Mouse (Mus musculus): ENCODE data around the gene Dhrs7b. TPM values are rescaled to one million over a fixed set of nuclear protein-coding genes. Genes with fewer than 3 reads are reported as not detected.
A peak's percentile ranks its signal among the peaks of the same experiment; 100 is the strongest.
"Not testable (repeated sequence)": the region's sequence is repeated elsewhere in the genome, so short reads cannot be mapped to it uniquely, and the experiment has no call there.

The Dhrs7b gene
- polyA plus RNA-seq, 1 experiment = not detected

- 74% methylated on average over 14 of the region's 14 CpGs for WGBS
- no peak for TF ChIP-seq CTCF (IDR thresholded peaks at IDR 0.05; ENCODE audit: insufficient read depth, low read depth, low read length)
- Histone ChIP-seq H3K4me3 (ENCODE audit: insufficient read depth, low read depth, low read length) (no peak overlapping the region), H3K4me1 (ENCODE audit: control insufficient read depth, insufficient read depth, low read length) (peaks cover 5% of the 10 kb centered on the region; the same call in 1 of the 2 replicates), H3K27ac (ENCODE audit: insufficient read depth, low read depth, low read length) (no peak overlapping the region)
These were observed 34.5 kb downstream of the Dhrs7b start for GRCm38 (mm10) chr11:60864916-60865315.

- Histone ChIP-seq H3K27ac (ENCODE audit: insufficient read depth, low read depth, low read length) (no peak overlapping the region), H3K4me3 (ENCODE audit: insufficient read depth, low read depth, low read length) (no peak overlapping the region), H3K4me1 (ENCODE audit: control insufficient read depth, insufficient read depth, low read length) (peaks cover 5% of the 10 kb centered on the region; the same call in 1 of the 2 replicates)
- WGBS = 42% methylated on average over 2 of the region's 2 CpGs
- no peak for TF ChIP-seq CTCF (IDR thresholded peaks at IDR 0.05; ENCODE audit: insufficient read depth, low read depth, low read length)
These were observed 35.6 kb downstream of the Dhrs7b start for GRCm38 (mm10) chr11:60866021-60866420.

- H3K27ac ChIP-seq (ENCODE audit: insufficient read depth, low read depth, low read length) = no peak overlapping the region
- peaks cover 5% of the 10 kb centered on the region; the same call in 1 of the 2 replicates for H3K4me1 ChIP-seq (ENCODE audit: control insufficient read depth, insufficient read depth, low read length)
- 56% methylated on average over 3 of the region's 3 CpGs for WGBS
- no peak overlapping the region for H3K4me3 ChIP-seq (ENCODE audit: insufficient read depth, low read depth, low read length)
- TF ChIP-seq CTCF (IDR thresholded peaks at IDR 0.05; ENCODE audit: insufficient read depth, low read depth, low read length) (no peak), POLR2A (IDR thresholded peaks at IDR 0.05; ENCODE audit: insufficient read depth, low read depth, low read length) (no peak)
These were observed 37.0 kb downstream of the Dhrs7b start for GRCm38 (mm10) chr11:60867456-60867855.

GRCm38 (mm10) chr11:60867904-60868303 lies 37.5 kb downstream of the Dhrs7b start:
- Histone ChIP-seq H3K27ac (ENCODE audit: insufficient read depth, low read depth, low read length) (no peak overlapping the region), H3K4me1 (ENCODE audit: control insufficient read depth, insufficient read depth, low read length) (peaks cover 5% of the 10 kb centered on the region; the same call in 1 of the 2 replicates), H3K4me3 (ENCODE audit: insufficient read depth, low read depth, low read length) (no peak overlapping the region)
- TF ChIP-seq POLR2A (IDR thresholded peaks at IDR 0.05; ENCODE audit: insufficient read depth, low read depth, low read length) (no peak), CTCF (IDR thresholded peaks at IDR 0.05; ENCODE audit: insufficient read depth, low read depth, low read length) (no peak)
- 61% methylated on average over 8 of the region's 8 CpGs for WGBS

GRCm38 (mm10) chr11:60869471-60869870 lies 39.0 kb downstream of the Dhrs7b start:
- H3K27ac ChIP-seq (ENCODE audit: insufficient read depth, low read depth, low read length); H3K4me3 ChIP-seq (ENCODE audit: insufficient read depth, low read depth, low read length): not testable (repeated sequence)
- 99% methylated on average over 6 of the region's 6 CpGs for WGBS
- peaks cover 15% of the 10 kb centered on the region for H3K4me1 ChIP-seq (ENCODE audit: control insufficient read depth, insufficient read depth, low read length)

- WGBS = 82% methylated on average over 4 of the region's 4 CpGs
- Histone ChIP-seq H3K4me3 (ENCODE audit: insufficient read depth, low read depth, low read length) (no peak overlapping the region), H3K27ac (ENCODE audit: insufficient read depth, low read depth, low read length) (no peak overlapping the region), H3K4me1 (ENCODE audit: control insufficient read depth, insufficient read depth, low read length) (peaks cover 19% of the 10 kb centered on the region)
- TF ChIP-seq POLR2A (IDR thresholded peaks at IDR 0.05; ENCODE audit: insufficient read depth, low read depth, low read length) (no peak), CTCF (IDR thresholded peaks at IDR 0.05; ENCODE audit: insufficient read depth, low read depth, low read length) (no peak)
These were observed 41.0 kb downstream of the Dhrs7b start for GRCm38 (mm10) chr11:60871409-60871808.

GRCm38 (mm10) chr11:60873101-60873500 lies 42.7 kb downstream of the Dhrs7b start:
- TF ChIP-seq POLR2A (IDR thresholded peaks at IDR 0.05; ENCODE audit: insufficient read depth, low read depth, low read length) = no peak
- no peak for TF ChIP-seq CTCF (IDR thresholded peaks at IDR 0.05; ENCODE audit: insufficient read depth, low read depth, low read length)
- H3K4me1 ChIP-seq (ENCODE audit: control insufficient read depth, insufficient read depth, low read length) = peaks cover 19% of the 10 kb centered on the region
- 60% methylated on average over 6 of the region's 6 CpGs for WGBS
- H3K4me3 ChIP-seq (ENCODE audit: insufficient read depth, low read depth, low read length) = no peak overlapping the region
- H3K27ac ChIP-seq (ENCODE audit: insufficient read depth, low read depth, low read length) = no peak overlapping the region

GRCm38 (mm10) chr11:60878056-60878612 lies 47.7 kb downstream of the Dhrs7b start:
- TF ChIP-seq POLR2A (IDR thresholded peaks at IDR 0.05; ENCODE audit: insufficient read depth, low read depth, low read length) (no peak), CTCF (IDR thresholded peaks at IDR 0.05; ENCODE audit: insufficient read depth, low read depth, low read length) (no peak)
- peak overlapping the region; percentile 98 for H3K4me3 ChIP-seq (ENCODE audit: insufficient read depth, low read depth, low read length)

GRCm38 (mm10) chr11:60878675-60879294 lies 48.4 kb downstream of the Dhrs7b start, which contains the start of gene Tmem11:
Gene Tmem11, minus strand, starts transcription at chr11:60879272.
- Histone ChIP-seq H3K4me1 (ENCODE audit: control insufficient read depth, insufficient read depth, low read length) (peaks cover 16% of the 10 kb centered on the region), H3K27ac (ENCODE audit: insufficient read depth, low read depth, low read length) (peak within 1 kb of the TSS; percentile 85), H3K4me3 (ENCODE audit: insufficient read depth, low read depth, low read length) (peak within 1 kb of the TSS; percentile 98)
- TF ChIP-seq POLR2A (IDR thresholded peaks at IDR 0.05; ENCODE audit: insufficient read depth, low read depth, low read length) (peak; percentile 35), CTCF (IDR thresholded peaks at IDR 0.05; ENCODE audit: insufficient read depth, low read depth, low read length) (no peak)
- under 1% methylated on average over 62 of the region's 62 CpGs for WGBS

More at GRCm38 (mm10) chr11:60878056-60878612, 47.7 kb downstream of the Dhrs7b start:
- Histone ChIP-seq H3K27ac (ENCODE audit: insufficient read depth, low read depth, low read length) (peak overlapping the region; percentile 66), H3K4me1 (ENCODE audit: control insufficient read depth, insufficient read depth, low read length) (peaks cover 18% of the 10 kb centered on the region)
- under 1% methylated on average over 52 of the region's 52 CpGs for WGBS
